Mouse (Mus musculus) forebrain, embryonic 13.5 days (tissue): ENCODE measurements at regions not wholly inside any gene's neighbourhood (a gene's known extent, or its start where the extent isn't known, plus 50 kb on each side); places are given as distances from the start of the nearest gene placed in this dataset.
A peak's percentile ranks its signal among the peaks of the same experiment; 100 is the strongest.

ENCODE experiments used
- ATAC-seq: fragments of 200-750 bp; cut with Nextera tagmentation; 2 replicates; pipeline ENCODE4 v1.8.0; 2017
- H3K27ac ChIP-seq: fragments of 300-500 bp; sonication (generic); 2 replicates; pipeline ENCODE4 v1.5.1; 2015; ENCODE audit warnings: inconsistent platforms, mild to moderate bottlenecking, moderate library complexity
- H3K27me3 ChIP-seq: fragments of 300-500 bp; sonication (generic); 2 replicates; pipeline ENCODE4 v1.6.1; 2015; ENCODE audit warnings: mild to moderate bottlenecking, inconsistent platforms
- H3K36me3 ChIP-seq: fragments of 300-500 bp; sonication (generic); 2 replicates; pipeline ENCODE4 v1.6.1; 2015; ENCODE audit warnings: mild to moderate bottlenecking, inconsistent platforms; ENCODE audit not compliant: poor library complexity, severe bottlenecking
- H3K4me1 ChIP-seq: fragments of 300-500 bp; sonication (generic); 2 replicates; pipeline ENCODE4 v1.6.1; 2015; ENCODE audit warnings: inconsistent platforms
- H3K4me2 ChIP-seq: fragments of 300-500 bp; sonication (generic); 2 replicates; pipeline ENCODE4 v1.6.1; 2015; ENCODE audit warnings: inconsistent platforms, mild to moderate bottlenecking, moderate library complexity
- H3K4me3 ChIP-seq: fragments of 300-500 bp; sonication (generic); 2 replicates; pipeline ENCODE4 v1.5.1; 2015; ENCODE audit warnings: mild to moderate bottlenecking, inconsistent platforms
- H3K9ac ChIP-seq: fragments of 300-500 bp; sonication (generic); 2 replicates; pipeline ENCODE4 v1.6.1; 2015; ENCODE audit warnings: mild to moderate bottlenecking, inconsistent platforms
- H3K9me3 ChIP-seq: fragments of 300-500 bp; sonication (generic); replicated peaks from 2 replicates; pipeline ENCODE4 v1.6.1; 2016; ENCODE audit warnings: inconsistent platforms
- WGBS: fragments of 180-500 bp; shearing (Covaris S2); methylation state at CpG from one replicate; pipeline ENCODE4 v1.1.7; 2015; 5-methylcytosine and 5-hydroxymethylcytosine counted together

GRCm38 (mm10) chr5:70501385-70501784, 341.0 kb downstream of the Gabrg1 start:
- ATAC-seq: peak; percentile 41; the same call in 1 of the 2 replicates
- H3K36me3 ChIP-seq: no peaks in the 10 kb centered on the region
- H3K4me3 ChIP-seq: no peak overlapping the region
- H3K4me1 ChIP-seq: no peaks in the 10 kb centered on the region
- H3K9me3 ChIP-seq: no peaks in the 10 kb centered on the region
- no peaks in the 10 kb centered on the region for H3K27me3 ChIP-seq
- H3K27ac ChIP-seq: no peak overlapping the region
- H3K9ac ChIP-seq: no peak overlapping the region
- no peak overlapping the region for H3K4me2 ChIP-seq
- WGBS: 68% methylated on average over 1 of the region's 1 CpGs

- Histone ChIP-seq H3K27me3 (no peaks in the 10 kb centered on the region), H3K9me3 (no peaks in the 10 kb centered on the region), H3K4me3 (no peak overlapping the region), H3K9ac (no peak overlapping the region), H3K4me1 (no peaks in the 10 kb centered on the region), H3K27ac (no peak overlapping the region), H3K4me2 (no peak overlapping the region), H3K36me3 (no peaks in the 10 kb centered on the region)
- ATAC-seq: no peak
- 88% methylated on average over 4 of the region's 4 CpGs for WGBS
Observed at GRCm38 (mm10) chr5:70476076-70476475, 366.3 kb downstream of the Gabrg1 start.

- no peaks in the 10 kb centered on the region for H3K9me3 ChIP-seq
- H3K4me3 ChIP-seq: no peak overlapping the region
- no peak overlapping the region for H3K9ac ChIP-seq
- no peak overlapping the region for H3K27ac ChIP-seq
- no peaks in the 10 kb centered on the region for H3K27me3 ChIP-seq
- 78% methylated on average over 4 of the region's 4 CpGs for WGBS
- no peak overlapping the region for H3K4me2 ChIP-seq
- H3K36me3 ChIP-seq: no peaks in the 10 kb centered on the region
- ATAC-seq: no peak
- H3K4me1 ChIP-seq: no peaks in the 10 kb centered on the region
Observed at GRCm38 (mm10) chr5:70434636-70435035, 407.8 kb downstream of the Gabrg1 start.

- Histone ChIP-seq H3K9me3 (no peaks in the 10 kb centered on the region), H3K36me3 (no peaks in the 10 kb centered on the region), H3K27ac (no peak overlapping the region), H3K4me3 (no peak overlapping the region), H3K9ac (no peak overlapping the region), H3K4me1 (no peaks in the 10 kb centered on the region), H3K27me3 (no peaks in the 10 kb centered on the region), H3K4me2 (no peak overlapping the region)
- ATAC-seq: no peak
- WGBS: 88% methylated on average over 3 of the region's 3 CpGs
Observed at GRCm38 (mm10) chr5:70400561-70400960, 441.9 kb downstream of the Gabrg1 start.

- H3K4me2 ChIP-seq: no peak overlapping the region
- no peaks in the 10 kb centered on the region for H3K9me3 ChIP-seq
- H3K9ac ChIP-seq: no peak overlapping the region
- H3K27ac ChIP-seq: no peak overlapping the region
- no peak for ATAC-seq
- H3K36me3 ChIP-seq: no peaks in the 10 kb centered on the region
- no peaks in the 10 kb centered on the region for H3K27me3 ChIP-seq
- H3K4me1 ChIP-seq: no peaks in the 10 kb centered on the region
- WGBS: 64% methylated on average over 2 of the region's 2 CpGs
- H3K4me3 ChIP-seq: no peak overlapping the region
Observed at GRCm38 (mm10) chr5:70389926-70390325, 452.5 kb downstream of the Gabrg1 start.

- no peaks in the 10 kb centered on the region for H3K36me3 ChIP-seq
- no peak overlapping the region for H3K27ac ChIP-seq
- no peaks in the 10 kb centered on the region for H3K9me3 ChIP-seq
- no peak overlapping the region for H3K4me2 ChIP-seq
- 79% methylated on average over 3 of the region's 3 CpGs for WGBS
- H3K4me3 ChIP-seq: no peak overlapping the region
- H3K9ac ChIP-seq: no peak overlapping the region
- H3K4me1 ChIP-seq: no peaks in the 10 kb centered on the region
- H3K27me3 ChIP-seq: no peaks in the 10 kb centered on the region
- no peak for ATAC-seq
Observed at GRCm38 (mm10) chr5:70387318-70387717, 455.1 kb downstream of the Gabrg1 start.
